Mouse (Mus musculus) thymus, adult 2 months (tissue): ENCODE data around the gene Nav3.

Experiments used
- CTCF ChIP-seq: fragments of 200-500 bp; IDR thresholded peaks from 2 replicates; pipeline ENCODE4 v1.5.1; 2012; ENCODE audit warnings: mild to moderate bottlenecking, control low read depth, low read length, moderate library complexity, borderline replicate concordance; ENCODE audit not compliant: control insufficient read depth, poor library complexity, insufficient read depth; ENCODE audit errors: extremely low read depth
- POLR2A ChIP-seq: fragments of 200-500 bp; IDR thresholded peaks from 2 replicates; pipeline ENCODE4 v1.6.1; 2012; ENCODE audit warnings: mild to moderate bottlenecking, low read length, control low read depth, moderate library complexity; ENCODE audit not compliant: control insufficient read depth, poor library complexity, insufficient read depth; ENCODE audit errors: extremely low read depth

GRCm38 (mm10) chr10:110469445-110469844, 13.4 kb upstream of the Nav3 start:
- TF ChIP-seq POLR2A (no peak), CTCF (no peak)
